8 mouse cellular contexts compared by ENCODE assay signal in the genomic region with DNA sequence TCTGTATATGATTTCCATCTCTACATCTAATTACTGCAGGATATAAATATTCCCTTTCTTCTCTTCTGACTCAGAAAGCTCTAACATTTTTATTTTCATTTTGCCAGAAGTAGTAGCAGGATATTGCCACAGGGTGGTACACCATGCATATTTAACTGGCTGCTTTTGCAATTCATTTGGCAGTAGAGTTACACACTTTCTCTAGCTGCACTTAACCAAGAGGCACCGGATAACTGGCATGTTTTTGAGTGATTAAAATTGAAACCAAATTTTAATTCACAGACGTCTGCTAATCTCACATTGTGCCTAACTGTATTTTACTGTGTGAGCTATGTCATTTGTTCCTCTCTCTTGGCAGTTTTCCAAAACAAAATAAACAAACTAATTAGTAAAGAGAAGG.
DNase-seq lines count a peak whose midpoint lies in the region; ATAC-seq and TF ChIP-seq lines count a peak whose summit lies in the region.

No protein-coding gene starts in this region.

- 32% methylated on average over 2 of the region's 2 CpGs for WGBS in kidney, embryonic 15.5 days
- WGBS in cerebellum, adult 2 months = under 1% methylated on average over 2 of the region's 2 CpGs
- 20% methylated on average over 2 of the region's 2 CpGs for WGBS in hindbrain, embryonic 13.5 days

- no peaks in the 10 kb centered on the region for H3K9me3 ChIP-seq in kidney, embryonic 15.5 days (replicated peaks)
- H3K9me3 ChIP-seq in hindbrain, embryonic 13.5 days = no peaks in the 10 kb centered on the region

- H3K4me2 ChIP-seq in kidney, embryonic 15.5 days = no peak overlapping the region
- H3K4me2 ChIP-seq in hindbrain, embryonic 13.5 days = no peak overlapping the region
- H3K4me2 ChIP-seq in myocyte (ENCODE audit: low read depth) = peak overlapping the region; percentile 46

- no peaks in the 10 kb centered on the region for H3K27me3 ChIP-seq in kidney, embryonic 15.5 days
- no peaks in the 10 kb centered on the region for H3K27me3 ChIP-seq in cerebellum, adult 2 months (ENCODE audit: control insufficient read depth, insufficient read depth, low read length)
- no peaks in the 10 kb centered on the region for H3K27me3 ChIP-seq in hindbrain, embryonic 13.5 days
- no peaks in the 10 kb centered on the region for H3K27me3 ChIP-seq in myocyte (ENCODE audit: control insufficient read depth, insufficient read depth, insufficient read length)

- no peak overlapping the region for H3K9ac ChIP-seq in kidney, embryonic 15.5 days
- H3K9ac ChIP-seq in hindbrain, embryonic 13.5 days = no peak overlapping the region

- no peak overlapping the region for H3K27ac ChIP-seq in kidney, embryonic 15.5 days
- no peak overlapping the region for H3K27ac ChIP-seq in cerebellum, adult 2 months (ENCODE audit: insufficient read depth, low read length)
- no peak overlapping the region for H3K27ac ChIP-seq in hindbrain, embryonic 13.5 days

- TF ChIP-seq POLR2A in cerebellum, adult 2 months (IDR thresholded peaks at IDR 0.05; ENCODE audit: borderline replicate concordance, insufficient read depth, low read length) = no peak
- no peak for TF ChIP-seq POLR2A in myocyte (IDR thresholded peaks at IDR 0.05; ENCODE audit: insufficient read length, low read depth)

- TF ChIP-seq CTCF in cerebellum, adult 2 months (IDR thresholded peaks at IDR 0.05; ENCODE audit: borderline replicate concordance, insufficient read depth, low read depth, low read length) = peak; percentile 28; the same call in 1 of the 2 replicates

- H3K4me3 ChIP-seq in kidney, embryonic 15.5 days (replicated peaks) = no peak overlapping the region
- H3K4me3 ChIP-seq in cerebellum, adult 2 months (replicated peaks; ENCODE audit: insufficient read depth, low read depth, low read length) = no peak overlapping the region
- H3K4me3 ChIP-seq in hindbrain, embryonic 13.5 days = no peak overlapping the region
- no peak overlapping the region for H3K4me3 ChIP-seq in myocyte

- no peak overlapping the region for H3ac ChIP-seq in myocyte (ENCODE audit: control insufficient read depth, insufficient read length)

- ATAC-seq in kidney, embryonic 15.5 days (replicated peaks; ENCODE audit: low FRiP score) = no peak
- peak; percentile 69 for ATAC-seq in hindbrain, embryonic 13.5 days (ENCODE audit: low FRiP score)

- H3K36me3 ChIP-seq in kidney, embryonic 15.5 days = no peaks in the 10 kb centered on the region
- H3K36me3 ChIP-seq in hindbrain, embryonic 13.5 days = no peaks in the 10 kb centered on the region
- H3K36me3 ChIP-seq in myocyte (ENCODE audit: control insufficient read depth, insufficient read depth) = no peaks in the 10 kb centered on the region

- H3K79me2 ChIP-seq in myocyte (ENCODE audit: control insufficient read depth, insufficient read depth) = no peaks in the 10 kb centered on the region

- DNase-seq in kidney, postnatal 10 days = peak; percentile 6
- DNase-seq in MEL-GATA-1-ER (ENCODE audit: extremely low read depth, low read depth) = peak; percentile 28
- peak in 1 of 2 experiments; percentile 81 for DNase-seq in cerebellum, adult 2 months
- no peak for DNase-seq in spleen, postnatal 4 days (ENCODE audit: low spot score in 2 of 2)
- no peak for DNase-seq in lung, adult 18-20 months

- H3K4me1 ChIP-seq in kidney, embryonic 15.5 days = no peaks in the 10 kb centered on the region
- H3K4me1 ChIP-seq in cerebellum, adult 2 months (ENCODE audit: control insufficient read depth, insufficient read depth, low read length) = peaks cover 18% of the 10 kb centered on the region; the same call in 1 of the 2 replicates
- H3K4me1 ChIP-seq in hindbrain, embryonic 13.5 days (replicated peaks) = peaks cover 10% of the 10 kb centered on the region

TF ChIP-seq in myocyte, 11 proteins besides CTCF, POLR2A, EP300 and RAD21:
- TF ChIP-seq SRF (IDR thresholded peaks at IDR 0.05; ENCODE audit: control insufficient read depth, insufficient read length, low read depth) (no peak), MAX (IDR thresholded peaks at IDR 0.05; ENCODE audit: low read depth) (no peak)

Comparison
In these comparisons a context has a peak if more than half of its experiments do, and no peak if none do; other contexts are left out.
1. DNase-seq: peak in kidney, postnatal 10 days (single experiment) and MEL-GATA-1-ER (single experiment); none in spleen, postnatal 4 days (0 of 2) and lung, adult 18-20 months (0 of 2).